Mouse (Mus musculus) ES-E14 (cell line): ENCODE results near the gene Cxcl12. TPM values are rescaled to one million over a fixed set of nuclear protein-coding genes. Genes with fewer than 3 reads are reported as not detected.

Source experiments
- DNase-seq: peaks from one replicate; pipeline ENCODE4 v3.0.0-alpha.2; 2013; ENCODE audit warnings: low read depth, low spot score
- H3K27ac ChIP-seq: 2 replicates; pipeline ENCODE4 v1.5.1; 2012; ENCODE audit warnings: low read depth, mild to moderate bottlenecking, low read length, moderate library complexity, mixed read lengths; ENCODE audit not compliant: poor library complexity, insufficient read depth, severe bottlenecking
- H3K36me3 ChIP-seq: 2 replicates; pipeline ENCODE4 v1.6.1; 2012; ENCODE audit warnings: mild to moderate bottlenecking, low read length, moderate library complexity, mixed read lengths; ENCODE audit not compliant: control insufficient read depth, poor library complexity, insufficient read depth, severe bottlenecking
- H3K4me1 ChIP-seq, 2 experiments: fragments of 150-350 bp in 1 of 2; sonication (generic) in 1 of 2; 2 replicates each; pipeline ENCODE4 v1.6.1; 2012; ENCODE audit warnings: low read length in 2 of 2, mild to moderate bottlenecking in 1 of 2, mixed read lengths in 1 of 2; ENCODE audit not compliant: control insufficient read depth in 2 of 2, insufficient read depth in 2 of 2, poor library complexity in 1 of 2
- H3K4me3 ChIP-seq, 2 experiments: fragments of 150-350 bp in 1 of 2; sonication (generic) in 1 of 2; 2 replicates each; pipeline ENCODE4 v1.5.1; 2012; ENCODE audit warnings: low read length in 2 of 2, low read depth in 1 of 2, mild to moderate bottlenecking in 1 of 2, mixed read lengths in 1 of 2; ENCODE audit not compliant: insufficient read depth in 1 of 2, poor library complexity in 1 of 2, severe bottlenecking in 1 of 2
- H3K9ac ChIP-seq: 2 replicates; pipeline ENCODE4 v1.6.1; 2012; ENCODE audit warnings: low read depth, mild to moderate bottlenecking, low read length, mixed read lengths; ENCODE audit not compliant: poor library complexity, insufficient read depth, severe bottlenecking
- H3K9me3 ChIP-seq: fragments of 150-350 bp; sonication (generic); 2 replicates; pipeline ENCODE4 v1.6.1; 2012; ENCODE audit warnings: low read depth, mild to moderate bottlenecking, low read length; ENCODE audit not compliant: control insufficient read depth, insufficient read depth
- CHD2 ChIP-seq: IDR thresholded peaks from 2 replicates; pipeline ENCODE4 v1.6.1; 2014; ENCODE audit warnings: mild to moderate bottlenecking, low read depth, low read length, inconsistent platforms
- HCFC1 ChIP-seq: IDR thresholded peaks from 2 replicates; pipeline ENCODE4 v1.6.1; 2012; ENCODE audit warnings: low read length, inconsistent platforms, borderline replicate concordance; ENCODE audit not compliant: insufficient read depth
- MAFK ChIP-seq: IDR thresholded peaks from 2 replicates; pipeline ENCODE4 v1.6.1; 2014; ENCODE audit warnings: mild to moderate bottlenecking, low read depth, low read length, inconsistent platforms; ENCODE audit not compliant: insufficient read depth
- ZC3H11A ChIP-seq: IDR thresholded peaks from 2 replicates; pipeline ENCODE4 v1.6.1; 2012; ENCODE audit warnings: low read depth, mild to moderate bottlenecking, inconsistent platforms, low read length, borderline replicate concordance
- ZNF384 ChIP-seq: IDR thresholded peaks from 2 replicates; pipeline ENCODE4 v1.6.1; 2012; ENCODE audit warnings: low read depth, low read length, inconsistent platforms
- in situ Hi-C, 2 experiments: fragments of 600-800 bp; cut with MboI; formaldehyde crosslinking; loops; one replicate each; pipeline ENCODE4 v1.15.1; 2025; ENCODE audit warnings: low sequenced_read_pairs in 2 of 2, inconsistent platforms in 1 of 2; ENCODE audit not compliant: unreplicated experiment in 2 of 2
- total RNA-seq: library from RNA; depleted of rRNA; stranded (reverse); fragments of 300-350 nt; gene quantifications from 2 replicates; pipeline ENCODE4 v1.2.3, GENCODE M21; 2012

Gene Cxcl12
- total RNA-seq, 1 experiment: 11.6 TPM

- no peak for DNase-seq
- in situ Hi-C loops: no loop called here
- Histone ChIP-seq H3K4me1 (no peaks in the 10 kb centered on the region), H3K9me3 (no peaks in the 10 kb centered on the region), H3K9ac (no peak overlapping the region), H3K4me3 (no peak overlapping the region), H3K36me3 (no peaks in the 10 kb centered on the region), H3K27ac (no peak overlapping the region)
- TF ChIP-seq CHD2 (no peak), ZC3H11A (no peak), HCFC1 (no peak), ZNF384 (no peak), MAFK (no peak)
Observed at GRCm38 (mm10) chr6:117134526-117134925, 33.8 kb upstream of the Cxcl12 start.

GRCm38 (mm10) chr6:117137735-117138134 lies 30.6 kb upstream of the Cxcl12 start:
- no peak for DNase-seq
- in situ Hi-C loops: no loop called here
- Histone ChIP-seq H3K4me1 (no peaks in the 10 kb centered on the region), H3K9ac (no peak overlapping the region), H3K36me3 (no peaks in the 10 kb centered on the region), H3K4me3 (no peak overlapping the region), H3K9me3 (no peaks in the 10 kb centered on the region), H3K27ac (no peak overlapping the region)
- no peak for TF ChIP-seq CHD2
- TF ChIP-seq MAFK: no peak
- TF ChIP-seq HCFC1: no peak
- TF ChIP-seq ZC3H11A: no peak
- TF ChIP-seq ZNF384: no peak

DNA sequence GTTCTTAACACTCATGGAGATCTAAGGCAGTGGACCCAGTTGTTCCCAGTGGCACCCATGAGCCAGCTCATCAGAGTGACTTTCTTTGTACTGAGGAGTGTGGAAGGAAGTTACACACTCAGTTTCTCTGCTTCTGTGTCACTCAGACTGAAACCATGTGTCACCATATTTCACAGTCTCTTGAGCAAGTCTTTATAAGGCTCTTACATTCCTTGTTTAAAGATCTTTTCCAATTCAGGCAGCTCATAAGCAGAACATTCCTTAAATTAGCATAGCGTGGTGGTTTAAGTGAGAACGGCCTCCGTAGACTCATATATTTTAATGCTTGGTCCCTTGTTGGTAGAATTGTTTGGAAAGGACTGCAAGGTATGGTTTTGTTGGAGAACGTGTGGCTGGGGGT lies 27.4 kb upstream of the Cxcl12 start:
- H3K9ac ChIP-seq: no peak overlapping the region
- no peak overlapping the region for H3K4me3 ChIP-seq
- in situ Hi-C loops: no loop called here
- H3K9me3 ChIP-seq: no peaks in the 10 kb centered on the region
- TF ChIP-seq MAFK: no peak
- TF ChIP-seq CHD2: no peak
- TF ChIP-seq ZNF384: no peak
- TF ChIP-seq ZC3H11A: no peak
- no peak for TF ChIP-seq HCFC1
- no peaks in the 10 kb centered on the region for H3K36me3 ChIP-seq
- no peak overlapping the region for H3K27ac ChIP-seq
- H3K4me1 ChIP-seq: no peaks in the 10 kb centered on the region
- DNase-seq: no peak

DNA sequence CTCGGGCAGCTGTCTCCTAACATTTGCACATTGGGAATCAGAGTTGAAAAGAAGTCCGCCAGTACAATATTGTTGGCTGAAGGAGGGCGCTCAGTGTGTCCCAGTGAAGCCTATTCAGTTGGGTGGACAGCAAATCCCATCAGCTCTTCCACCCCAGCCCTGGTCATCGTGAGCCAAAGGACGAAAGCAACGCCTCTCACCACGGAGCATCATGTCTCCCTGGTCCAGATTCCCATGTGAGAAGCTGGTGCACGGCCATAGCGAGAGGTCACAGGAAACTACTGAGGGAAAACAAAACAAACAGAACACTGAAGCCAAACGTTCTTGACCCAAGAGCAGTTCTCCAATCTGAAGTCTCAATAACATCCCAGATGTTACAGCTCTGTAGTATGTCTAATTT lies 21.4 kb upstream of the Cxcl12 start:
- Histone ChIP-seq H3K9me3 (no peaks in the 10 kb centered on the region), H3K36me3 (no peaks in the 10 kb centered on the region; the same call in 1 of the 2 replicates), H3K9ac (no peak overlapping the region), H3K4me3 (no peak overlapping the region), H3K4me1 (no peaks in the 10 kb centered on the region), H3K27ac (no peak overlapping the region)
- TF ChIP-seq ZNF384: no peak
- no peak for TF ChIP-seq HCFC1
- no peak for TF ChIP-seq CHD2
- no peak for TF ChIP-seq ZC3H11A
- no peak for TF ChIP-seq MAFK
- in situ Hi-C loops: no loop called here
- no peak for DNase-seq

DNA sequence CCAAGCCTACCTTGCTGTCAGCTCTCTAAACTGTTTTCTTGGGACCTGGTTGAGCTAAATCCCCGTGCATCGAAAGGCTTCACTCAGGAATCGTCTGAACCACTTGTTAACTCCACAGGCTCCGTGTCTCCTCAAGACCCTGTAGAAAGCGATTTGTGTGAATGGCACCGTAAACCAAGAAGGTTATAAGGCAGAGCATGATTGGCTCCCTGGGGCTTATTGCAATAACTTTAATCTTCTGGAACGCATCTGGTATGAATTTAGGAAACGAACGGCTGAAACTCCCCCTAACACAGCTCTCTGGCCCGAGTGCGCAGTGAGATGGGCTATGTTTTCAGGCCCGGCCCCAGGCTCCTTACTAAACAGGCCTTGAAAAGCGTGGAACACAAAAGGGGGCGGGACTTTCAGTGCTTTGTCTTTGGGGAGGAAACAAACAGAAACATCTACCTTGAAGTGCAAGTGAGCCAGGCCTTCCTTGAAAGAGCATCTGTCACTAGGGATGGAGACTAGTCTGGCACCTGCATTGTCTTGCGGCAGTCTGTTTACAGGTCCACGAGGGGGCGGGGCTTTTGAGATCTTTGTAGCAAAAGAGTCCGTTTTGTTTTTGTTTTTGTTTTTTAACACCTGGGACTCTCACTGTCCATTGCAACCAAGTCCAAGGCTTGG lies 16.7 kb upstream of the Cxcl12 start:
- no peak for DNase-seq
- in situ Hi-C loops: no loop called here
- Histone ChIP-seq H3K4me1 (no peaks in the 10 kb centered on the region), H3K4me3 (no peak overlapping the region), H3K27ac (no peak overlapping the region), H3K9me3 (no peaks in the 10 kb centered on the region), H3K36me3 (no peaks in the 10 kb centered on the region; the same call in 1 of the 2 replicates), H3K9ac (no peak overlapping the region)
- TF ChIP-seq HCFC1 (no peak), ZNF384 (no peak)
